Mouse (Mus musculus): Measurements from ENCODE around the gene Slc39a5. TPM values are rescaled to one million over a fixed set of nuclear protein-coding genes. Genes with fewer than 3 reads are reported as not detected.

Slc39a5 gene
- polyA plus RNA-seq, 1 experiment from 2014 or later, result 0.24 TPM

DNA sequence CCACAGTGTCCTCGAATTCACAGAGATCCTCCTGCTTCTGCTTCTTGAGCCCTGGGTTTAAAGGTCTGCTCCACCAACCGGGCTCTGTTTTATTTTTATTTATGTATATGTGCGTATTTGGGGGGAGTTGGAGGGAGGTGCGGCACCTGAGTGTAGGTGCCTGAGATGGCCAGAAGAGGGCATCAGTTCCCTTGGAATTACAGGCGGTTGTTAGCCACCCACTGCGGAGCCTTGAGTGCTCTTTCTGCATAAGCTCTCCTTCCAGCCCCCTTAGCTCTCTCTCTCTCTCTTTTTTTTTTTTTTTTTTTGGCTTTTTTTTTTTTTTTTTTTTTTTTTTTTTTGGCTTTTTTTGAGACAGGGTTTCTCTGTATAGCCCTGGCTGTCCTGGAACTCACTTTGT, 26.6 kb downstream of the Slc39a5 start:
- 79% methylated on average over 6 of the region's 6 CpGs for WGBS
- ATAC-seq (replicated peaks; ENCODE audit: insufficient number of reproducible peaks, insufficient read depth, low FRiP score, low read depth), result no peak

DNA sequence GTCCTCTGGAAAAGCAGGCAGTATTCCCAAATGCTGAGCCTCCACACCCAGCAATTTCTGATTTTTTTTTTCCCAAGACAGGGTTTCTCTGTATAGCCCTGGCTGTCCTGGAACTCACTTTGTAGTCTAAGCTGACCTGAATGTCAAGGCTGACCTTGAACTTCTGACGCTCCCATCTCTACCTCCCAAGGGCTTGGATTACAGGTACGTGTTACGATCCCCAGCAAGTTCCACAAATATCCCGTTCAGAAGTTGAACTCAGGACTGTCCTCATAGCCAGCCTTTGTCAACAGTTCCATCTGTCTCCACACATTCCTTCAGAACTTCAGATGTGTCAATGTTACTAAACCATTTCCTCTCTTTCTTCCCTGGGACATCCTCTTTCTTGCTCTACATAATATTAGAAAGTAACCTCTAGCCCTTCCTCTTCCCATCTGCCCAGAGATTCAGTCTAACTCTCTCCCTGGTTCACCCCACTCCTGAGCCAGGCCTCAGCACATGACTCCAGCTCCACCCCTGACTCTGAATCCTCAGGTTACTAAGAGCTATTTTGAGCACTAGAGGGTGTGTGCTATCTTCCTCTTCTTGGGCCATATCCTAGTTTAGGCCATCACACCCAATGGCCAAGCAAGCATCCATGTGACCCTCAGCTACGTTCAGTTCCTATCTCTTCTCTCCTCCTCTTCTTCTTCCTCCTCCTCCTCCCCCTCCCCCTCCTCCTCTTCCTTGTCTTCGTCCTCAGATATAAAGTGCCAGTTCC, 27.9 kb downstream of the Slc39a5 start:
- Histone ChIP-seq H3K4me3 (no peak overlapping the region), H3K9ac (no peak overlapping the region), H3K4me1 (replicated peaks) (peaks cover 26% of the 10 kb centered on the region), H3K36me3 (no peaks in the 10 kb centered on the region), H3K27ac (peak overlapping the region; percentile 23), H3K27me3 (no peaks in the 10 kb centered on the region), H3K9me3 (replicated peaks) (no peaks in the 10 kb centered on the region), H3K4me2 (no peak overlapping the region)
- 49% methylated on average over 6 of the region's 6 CpGs for WGBS
- ATAC-seq (replicated peaks; ENCODE audit: insufficient number of reproducible peaks, insufficient read depth, low FRiP score, low read depth), result no peak

More for the DNA sequence above, 26.6 kb downstream of the Slc39a5 start:
- Histone ChIP-seq H3K4me2 (no peak overlapping the region), H3K9ac (no peak overlapping the region), H3K27ac (no peak overlapping the region), H3K4me3 (no peak overlapping the region), H3K27me3 (no peaks in the 10 kb centered on the region), H3K36me3 (peaks cover 10% of the 10 kb centered on the region), H3K4me1 (replicated peaks) (peaks cover 34% of the 10 kb centered on the region), H3K9me3 (replicated peaks) (no peaks in the 10 kb centered on the region)

DNA sequence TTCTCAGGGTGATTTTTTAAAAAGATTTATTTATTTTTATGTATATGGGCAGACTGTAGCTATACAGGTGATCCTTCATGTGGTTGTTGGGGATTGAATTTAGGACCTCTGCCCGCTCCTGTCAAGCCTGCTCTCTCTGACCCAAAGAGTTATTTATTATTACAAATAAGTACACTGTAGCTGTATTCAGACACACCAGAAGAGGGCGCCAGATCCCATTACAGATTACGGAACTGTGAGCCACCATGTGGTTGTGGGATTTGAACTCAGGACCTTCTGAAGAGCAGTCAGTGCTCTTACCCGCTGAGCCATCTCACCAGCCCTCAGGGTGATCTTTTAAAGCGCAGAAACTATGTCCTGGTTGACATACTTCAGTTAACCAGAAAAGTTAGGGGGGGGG, 28.9 kb downstream of the Slc39a5 start:
- Histone ChIP-seq H3K27ac (no peak overlapping the region), H3K4me2 (no peak overlapping the region), H3K4me3 (no peak overlapping the region), H3K27me3 (no peaks in the 10 kb centered on the region), H3K4me1 (replicated peaks) (peaks cover 29% of the 10 kb centered on the region), H3K36me3 (no peaks in the 10 kb centered on the region), H3K9me3 (replicated peaks) (no peaks in the 10 kb centered on the region), H3K9ac (no peak overlapping the region)
- WGBS, result 81% methylated on average over 5 of the region's 5 CpGs
- ATAC-seq (replicated peaks; ENCODE audit: insufficient number of reproducible peaks, insufficient read depth, low FRiP score, low read depth), result no peak

DNA sequence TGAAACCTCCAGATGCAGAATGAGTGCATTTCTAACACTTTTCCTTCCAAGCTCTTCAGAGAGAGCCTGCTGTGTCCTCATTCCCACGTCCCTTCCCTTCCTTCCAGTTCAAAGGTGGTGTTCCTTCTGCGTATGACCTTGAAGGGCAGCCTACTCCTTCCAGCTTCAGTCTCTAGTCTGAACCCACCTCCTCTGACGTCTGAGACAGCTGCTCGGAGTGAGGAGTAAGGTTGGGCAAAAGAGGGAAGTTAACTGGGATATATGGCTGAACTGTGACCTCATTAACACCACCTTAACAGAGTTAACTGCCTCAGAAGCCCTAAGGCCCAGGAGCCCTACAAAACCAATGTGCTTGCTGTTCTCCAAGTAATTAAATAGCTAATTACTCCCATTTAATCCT, 30.4 kb downstream of the Slc39a5 start:
- no peak overlapping the region for H3K4me2 ChIP-seq
- peaks cover 23% of the 10 kb centered on the region for H3K4me1 ChIP-seq (replicated peaks)
- WGBS, result 65% methylated on average over 4 of the region's 4 CpGs
- H3K36me3 ChIP-seq, result peaks cover under 1% of the 10 kb centered on the region; the same call in 1 of the 2 replicates
- H3K9ac ChIP-seq, result no peak overlapping the region
- no peak overlapping the region for H3K4me3 ChIP-seq
- H3K9me3 ChIP-seq (replicated peaks), result no peaks in the 10 kb centered on the region
- no peaks in the 10 kb centered on the region for H3K27me3 ChIP-seq
- H3K27ac ChIP-seq, result no peak overlapping the region
- ATAC-seq (replicated peaks; ENCODE audit: insufficient number of reproducible peaks, insufficient read depth, low FRiP score, low read depth), result no peak

DNA sequence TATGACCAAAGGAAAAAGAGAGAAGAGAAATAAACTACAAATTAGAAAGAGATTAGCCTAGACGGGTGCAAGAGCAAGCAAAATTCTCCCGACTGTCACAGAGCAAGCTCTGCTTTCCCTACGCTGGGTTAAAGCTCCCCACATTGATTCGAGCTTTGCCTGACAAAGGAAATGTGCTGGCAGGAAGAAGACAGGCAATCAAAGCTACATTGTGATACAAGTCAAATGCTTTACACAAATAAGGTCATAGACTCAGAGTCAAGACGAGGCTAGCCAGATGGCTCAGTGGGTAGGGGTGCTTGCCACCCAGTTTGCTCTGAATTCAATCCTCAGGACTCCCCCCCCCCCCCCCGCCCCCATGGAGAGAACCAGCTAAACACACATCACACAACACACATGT, 31.0 kb downstream of the Slc39a5 start:
- Histone ChIP-seq H3K4me1 (replicated peaks) (peaks cover 23% of the 10 kb centered on the region), H3K27me3 (no peaks in the 10 kb centered on the region), H3K4me3 (no peak overlapping the region), H3K4me2 (no peak overlapping the region), H3K9me3 (replicated peaks) (no peaks in the 10 kb centered on the region), H3K9ac (no peak overlapping the region), H3K27ac (no peak overlapping the region), H3K36me3 (peaks cover 6% of the 10 kb centered on the region)
- 71% methylated on average over 6 of the region's 6 CpGs for WGBS
- no peak for ATAC-seq (replicated peaks; ENCODE audit: insufficient number of reproducible peaks, insufficient read depth, low FRiP score, low read depth)

DNA sequence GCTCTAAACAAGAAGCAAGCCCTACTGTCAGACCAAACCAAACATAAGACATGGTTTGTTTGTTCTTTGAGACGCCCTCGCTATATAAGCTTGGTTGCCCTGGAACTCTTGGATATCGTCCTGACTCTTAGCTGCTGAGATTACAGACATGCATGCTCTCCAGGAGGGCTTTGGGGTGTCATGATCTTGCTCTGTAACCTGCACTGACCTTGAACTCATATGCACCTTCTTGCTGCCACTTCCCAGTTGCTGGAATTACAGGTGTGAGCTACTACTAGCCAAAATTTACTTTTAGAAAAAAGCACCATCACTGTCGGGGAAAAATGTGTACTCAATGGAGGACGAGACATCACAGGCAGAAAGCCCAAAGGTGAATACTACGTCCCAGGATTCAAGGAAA, 31.4 kb downstream of the Slc39a5 start:
- H3K4me1 ChIP-seq (replicated peaks), result peaks cover 23% of the 10 kb centered on the region
- 80% methylated on average over 6 of the region's 6 CpGs for WGBS
- peak overlapping the region; percentile 67 for H3K4me3 ChIP-seq
- peaks cover 8% of the 10 kb centered on the region for H3K36me3 ChIP-seq
- ATAC-seq (replicated peaks; ENCODE audit: insufficient number of reproducible peaks, insufficient read depth, low FRiP score, low read depth), result no peak
- H3K27me3 ChIP-seq, result no peaks in the 10 kb centered on the region
- H3K9ac ChIP-seq, result peak overlapping the region; percentile 67; the same call in 1 of the 2 replicates
- H3K4me2 ChIP-seq, result peak overlapping the region; percentile 94
- peak overlapping the region; percentile 96 for H3K27ac ChIP-seq
- H3K9me3 ChIP-seq (replicated peaks), result no peaks in the 10 kb centered on the region

DNA sequence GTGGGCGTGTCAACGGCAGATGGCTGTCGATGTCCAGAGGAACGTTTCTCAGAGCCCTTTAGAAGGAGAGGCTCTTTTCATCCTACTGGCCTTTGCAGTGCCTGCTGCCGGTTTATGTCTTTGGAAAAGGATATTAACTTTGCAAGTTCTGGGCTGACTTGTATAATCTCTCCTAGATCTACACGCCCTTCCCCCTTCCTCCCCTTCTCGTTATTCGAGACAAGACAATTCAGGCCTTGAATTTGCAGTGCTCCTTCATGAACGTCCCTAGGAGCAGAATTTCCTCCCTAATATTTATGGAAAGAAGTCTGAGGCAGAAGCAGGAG, 31.8 kb downstream of the Slc39a5 start:
- Histone ChIP-seq H3K4me1 (replicated peaks) (peaks cover 23% of the 10 kb centered on the region), H3K9me3 (replicated peaks) (no peaks in the 10 kb centered on the region), H3K4me3 (peak overlapping the region; percentile 67), H3K4me2 (peak overlapping the region; percentile 94), H3K9ac (peak overlapping the region; percentile 67), H3K36me3 (peaks cover 11% of the 10 kb centered on the region), H3K27me3 (no peaks in the 10 kb centered on the region), H3K27ac (peak overlapping the region; percentile 96)
- ATAC-seq (replicated peaks; ENCODE audit: insufficient number of reproducible peaks, insufficient read depth, low FRiP score, low read depth), result no peak
- 6% methylated on average over 9 of the region's 9 CpGs for WGBS

DNA sequence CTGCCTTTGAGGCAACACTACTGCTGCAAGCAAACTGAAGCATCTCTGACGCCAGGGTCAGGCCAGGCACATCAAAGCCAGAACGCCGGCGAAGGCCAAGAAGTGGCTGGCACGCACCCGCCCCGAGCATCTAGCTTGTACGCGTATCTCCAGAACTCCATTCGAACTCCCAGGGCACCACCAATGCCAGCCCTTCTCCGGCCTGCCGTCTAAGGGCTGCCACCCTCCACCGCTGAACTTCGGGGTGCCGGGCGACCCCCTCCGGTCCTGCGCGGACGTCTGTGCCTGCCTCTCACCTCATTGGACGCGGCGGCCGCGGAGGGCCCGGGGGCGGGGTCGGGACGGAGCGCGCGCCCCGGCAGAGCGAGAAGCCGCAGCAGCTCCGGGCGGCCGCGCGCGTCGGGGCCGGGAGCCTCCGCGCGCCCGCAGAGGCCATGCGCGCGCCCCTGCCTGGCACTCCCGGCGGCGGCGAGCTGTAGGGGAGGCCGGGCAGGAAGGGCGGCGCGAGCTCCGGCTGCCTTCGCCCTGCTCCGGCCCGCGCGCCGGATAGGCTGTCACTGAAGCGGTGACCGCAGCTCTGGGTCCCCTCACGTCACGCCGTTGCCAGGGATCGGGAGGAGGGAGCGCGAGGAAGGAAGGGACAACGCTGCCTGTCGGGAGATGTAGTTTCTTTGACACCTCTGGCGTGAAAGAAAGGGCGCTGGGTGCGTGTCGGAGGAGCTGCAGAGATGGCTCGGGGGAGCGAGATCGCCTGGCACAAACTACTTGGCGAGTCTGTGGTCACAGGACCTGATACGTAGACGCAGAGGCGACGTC, 32.4 kb downstream of the Slc39a5 start, which contains the start of gene Coq10a:
Gene Coq10a (minus strand): TSS at position 596 of the 816 bp plus-strand sequence.
- peak; percentile 95 for ATAC-seq (replicated peaks; ENCODE audit: insufficient number of reproducible peaks, insufficient read depth, low FRiP score, low read depth)
- peak within 1 kb of the TSS; percentile 96 for H3K27ac ChIP-seq
- H3K9ac ChIP-seq, result peak within 1 kb of the TSS; percentile 67
- H3K4me1 ChIP-seq (replicated peaks), result peaks cover 23% of the 10 kb centered on the region
- no peaks in the 10 kb centered on the region for H3K9me3 ChIP-seq (replicated peaks)
- H3K4me3 ChIP-seq, result peak within 1 kb of the TSS; percentile 67
- under 1% methylated on average over 84 of the region's 87 CpGs for WGBS
- peaks cover 16% of the 10 kb centered on the region for H3K36me3 ChIP-seq
- H3K27me3 ChIP-seq, result no peaks in the 10 kb centered on the region
- peak within 1 kb of the TSS; percentile 94 for H3K4me2 ChIP-seq

DNA sequence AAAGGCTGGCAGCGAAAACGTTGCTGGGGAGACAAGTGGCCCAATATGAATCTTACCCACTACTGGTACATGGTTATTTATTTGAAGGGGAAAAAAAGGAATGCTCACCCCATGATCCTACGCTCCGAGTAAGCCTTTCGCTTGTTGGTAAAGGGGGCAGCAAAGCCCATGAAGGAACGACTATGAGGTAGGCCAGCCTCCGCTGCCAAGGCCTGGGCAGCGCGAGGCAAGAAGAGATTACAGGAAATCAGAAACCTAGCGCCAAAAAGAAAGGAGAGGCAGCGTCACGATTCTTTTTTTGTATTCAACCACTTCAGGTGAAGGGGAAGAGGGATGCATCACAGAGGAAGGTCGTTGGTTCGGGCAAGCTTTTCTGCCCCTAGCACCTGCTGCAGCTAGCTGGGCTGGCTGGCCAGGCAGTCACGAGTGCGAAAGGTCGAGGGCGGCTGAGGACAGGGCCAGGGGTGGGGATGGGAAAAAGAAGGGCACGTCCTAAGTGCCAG, 33.1 kb downstream of the Slc39a5 start:
- Histone ChIP-seq H3K4me2 (peak overlapping the region; percentile 94), H3K4me3 (peak overlapping the region; percentile 67), H3K4me1 (replicated peaks) (peaks cover 18% of the 10 kb centered on the region), H3K27me3 (no peaks in the 10 kb centered on the region), H3K27ac (peak overlapping the region; percentile 96), H3K9me3 (replicated peaks) (no peaks in the 10 kb centered on the region), H3K36me3 (peaks cover 23% of the 10 kb centered on the region), H3K9ac (peak overlapping the region; percentile 67)
- WGBS, result 11% methylated on average over 19 of the region's 19 CpGs
- no peak for ATAC-seq (replicated peaks; ENCODE audit: insufficient number of reproducible peaks, insufficient read depth, low FRiP score, low read depth)

DNA sequence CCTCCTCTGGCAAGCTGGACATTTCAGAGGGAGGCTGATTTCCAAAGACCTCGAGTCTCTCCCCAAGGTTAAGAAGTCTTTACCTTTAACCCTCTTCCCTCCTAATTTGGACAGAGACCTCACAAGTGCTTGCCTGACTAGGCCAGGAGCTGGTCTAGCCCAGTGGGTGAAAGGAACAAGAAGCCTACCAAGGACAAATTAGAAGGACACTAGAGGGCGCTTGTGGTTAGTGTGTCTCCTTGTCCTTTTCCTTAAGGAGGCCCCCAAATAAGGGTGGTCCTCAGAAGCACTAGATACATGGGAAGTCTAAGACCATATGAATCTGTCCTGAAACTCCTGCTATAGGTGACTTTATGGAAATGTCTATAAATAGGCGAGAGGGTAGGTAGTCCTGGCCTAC, 38.5 kb downstream of the Slc39a5 start:
- no peaks in the 10 kb centered on the region for H3K9me3 ChIP-seq (replicated peaks)
- H3K4me1 ChIP-seq (replicated peaks), result peaks cover 8% of the 10 kb centered on the region; the same call in 1 of the 2 replicates
- H3K27me3 ChIP-seq, result no peaks in the 10 kb centered on the region
- peaks cover 77% of the 10 kb centered on the region for H3K36me3 ChIP-seq
- no peak overlapping the region for H3K9ac ChIP-seq
- no peak for ATAC-seq (replicated peaks; ENCODE audit: insufficient number of reproducible peaks, insufficient read depth, low FRiP score, low read depth)
- peak overlapping the region; percentile 24; the same call in 1 of the 2 replicates for H3K27ac ChIP-seq
- no peak overlapping the region for H3K4me2 ChIP-seq
- no peak overlapping the region for H3K4me3 ChIP-seq
- 39% methylated on average over 3 of the region's 3 CpGs for WGBS

DNA sequence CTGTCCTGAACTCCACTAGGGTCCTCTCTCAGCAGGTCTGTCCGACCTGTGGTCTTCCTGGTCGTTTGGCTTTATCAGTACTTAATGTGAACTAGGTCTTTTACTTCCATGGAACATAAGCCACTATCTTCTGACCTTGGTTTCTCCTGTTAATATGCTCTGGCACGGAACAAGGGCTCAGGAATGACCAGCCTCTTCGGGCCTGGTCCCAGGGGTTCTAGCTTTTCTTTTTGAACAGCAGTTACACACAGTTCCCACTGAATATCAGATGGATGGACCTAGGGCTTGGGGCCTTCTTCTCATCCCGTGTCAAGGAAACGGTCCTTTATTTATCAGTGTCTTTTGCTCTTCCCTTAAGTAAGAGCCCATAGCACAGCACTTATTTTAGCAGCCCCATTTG, 39.2 kb downstream of the Slc39a5 start:
- 72% methylated on average over 6 of the region's 6 CpGs for WGBS
- ATAC-seq (replicated peaks; ENCODE audit: insufficient number of reproducible peaks, insufficient read depth, low FRiP score, low read depth), result no peak

More for the DNA sequence above, 39.2 kb downstream of the Slc39a5 start:
- no peaks in the 10 kb centered on the region for H3K9me3 ChIP-seq (replicated peaks)
- no peak overlapping the region for H3K9ac ChIP-seq
- H3K27ac ChIP-seq, result peak overlapping the region; percentile 24; the same call in 1 of the 2 replicates
- H3K4me1 ChIP-seq (replicated peaks), result peaks cover 4% of the 10 kb centered on the region; the same call in 1 of the 2 replicates
- H3K27me3 ChIP-seq, result no peaks in the 10 kb centered on the region
- no peak overlapping the region for H3K4me2 ChIP-seq
- peaks cover 83% of the 10 kb centered on the region for H3K36me3 ChIP-seq
- H3K4me3 ChIP-seq, result no peak overlapping the region
